Mouse (Mus musculus) midbrain, embryonic 12.5 days (tissue): ENCODE data around the gene Xkr7. TPM values are rescaled to one million over a fixed set of nuclear protein-coding genes. Genes with fewer than 3 reads are reported as not detected.

ENCODE experiments used
- ATAC-seq: fragments of 200-750 bp; cut with Nextera tagmentation; 2 replicates; pipeline ENCODE4 v1.8.0; 2017; ENCODE audit warnings: low read depth, moderate TSS enrichment, moderate library complexity; ENCODE audit not compliant: low FRiP score
- H3K27ac ChIP-seq: fragments of 300-500 bp; sonication (generic); replicated peaks from 2 replicates; pipeline ENCODE4 v1.5.1; 2016; ENCODE audit warnings: mild to moderate bottlenecking
- H3K27me3 ChIP-seq: fragments of 300-500 bp; sonication (generic); 2 replicates; pipeline ENCODE4 v1.6.1; 2016; ENCODE audit warnings: mild to moderate bottlenecking
- H3K36me3 ChIP-seq: fragments of 300-500 bp; sonication (generic); 2 replicates; pipeline ENCODE4 v1.6.1; 2016
- H3K4me1 ChIP-seq: fragments of 300-500 bp; sonication (generic); 2 replicates; pipeline ENCODE4 v1.6.1; 2016
- H3K4me2 ChIP-seq: fragments of 300-500 bp; sonication (generic); replicated peaks from 2 replicates; pipeline ENCODE4 v1.6.1; 2016; ENCODE audit warnings: mild to moderate bottlenecking, moderate library complexity
- H3K4me3 ChIP-seq: fragments of 300-500 bp; sonication (generic); 2 replicates; pipeline ENCODE4 v1.5.1; 2016; ENCODE audit warnings: mild to moderate bottlenecking
- H3K9ac ChIP-seq: fragments of 300-500 bp; sonication (generic); replicated peaks from 2 replicates; pipeline ENCODE4 v1.6.1; 2016; ENCODE audit warnings: mild to moderate bottlenecking, moderate library complexity
- H3K9me3 ChIP-seq: fragments of 300-500 bp; sonication (generic); 2 replicates; pipeline ENCODE4 v1.6.1; 2016; ENCODE audit warnings: mild to moderate bottlenecking
- WGBS: fragments of 180-500 bp; shearing (Covaris S2); methylation state at CpG from one replicate; pipeline ENCODE4 v1.1.7; 2016; 5-methylcytosine and 5-hydroxymethylcytosine counted together
- polyA plus RNA-seq: library from polyadenylated mRNA; unstranded; fragments of >200 nt; fragmentation: Nextera tagmentation; extraction: Ambion mirVana; gene quantifications from 2 replicates; pipeline ENCODE4 v1.2.1, GENCODE M21; 2016

Gene Xkr7
- 0.97 and 1.5 TPM in 2 replicates for polyA plus RNA-seq

DNA sequence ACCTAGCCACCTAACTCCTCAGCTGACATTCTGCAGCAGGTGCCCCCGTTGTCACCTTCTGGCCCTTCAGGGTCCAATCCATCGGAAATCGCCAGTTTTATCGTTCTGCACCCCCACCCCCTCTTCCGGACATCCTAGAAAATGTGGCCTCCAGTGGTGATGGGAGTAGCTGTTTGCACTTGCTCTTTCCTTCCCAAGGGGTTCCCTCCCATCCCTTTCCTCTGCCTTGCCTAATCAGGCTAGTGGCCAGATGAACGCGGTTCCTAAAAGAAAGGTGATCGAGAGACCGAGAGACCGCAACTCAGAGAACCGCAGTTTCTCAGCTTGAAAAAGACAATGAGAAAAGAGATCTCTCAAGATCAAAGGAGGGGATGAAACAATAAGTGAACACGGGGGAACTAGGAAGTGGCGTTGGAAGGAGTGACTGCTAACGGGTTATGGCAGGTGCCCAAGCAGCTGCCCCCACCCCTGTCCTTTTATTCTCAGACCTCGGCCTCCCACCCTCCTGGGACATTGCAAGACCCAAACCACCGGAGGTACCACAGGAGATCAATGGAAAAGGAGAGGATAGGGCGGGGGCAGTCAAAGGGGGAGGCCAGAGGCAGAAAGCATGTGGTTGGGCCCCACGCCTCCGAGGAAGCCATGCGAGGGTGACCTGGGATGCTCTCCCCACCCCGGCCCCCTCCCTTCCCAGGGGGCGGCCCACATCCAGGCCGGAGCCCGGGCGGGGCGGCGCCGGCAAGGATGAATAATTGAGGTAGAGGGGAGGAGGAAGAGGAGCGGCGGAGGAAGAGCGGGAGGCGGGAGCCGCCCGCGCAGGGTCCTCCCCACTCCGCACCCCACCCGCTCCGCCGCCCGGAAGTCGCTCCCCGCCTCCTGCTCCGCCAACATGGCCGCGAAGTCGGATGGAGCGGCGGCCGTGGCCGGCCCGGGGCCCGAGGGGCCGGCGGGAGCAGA is at the start of gene Xkr7:
Gene Xkr7, plus strand, starts transcription at position 727 of the 957 bp plus-strand sequence.
- H3K27ac ChIP-seq = peak within 1 kb of the TSS; percentile 74
- H3K9ac ChIP-seq = peak within 1 kb of the TSS; percentile 66
- H3K36me3 ChIP-seq = no peaks in the 10 kb centered on the region
- peak within 1 kb of the TSS; percentile 69 for H3K4me3 ChIP-seq
- peaks cover 41% of the 10 kb centered on the region for H3K27me3 ChIP-seq
- peaks cover 16% of the 10 kb centered on the region; the same call in 1 of the 2 replicates for H3K4me1 ChIP-seq
- 2% methylated on average over 47 of the region's 54 CpGs for whole genome bisulfite sequencing
- ATAC-seq = peak; percentile 66
- H3K9me3 ChIP-seq = no peaks in the 10 kb centered on the region
- peak within 1 kb of the TSS; percentile 89 for H3K4me2 ChIP-seq

DNA sequence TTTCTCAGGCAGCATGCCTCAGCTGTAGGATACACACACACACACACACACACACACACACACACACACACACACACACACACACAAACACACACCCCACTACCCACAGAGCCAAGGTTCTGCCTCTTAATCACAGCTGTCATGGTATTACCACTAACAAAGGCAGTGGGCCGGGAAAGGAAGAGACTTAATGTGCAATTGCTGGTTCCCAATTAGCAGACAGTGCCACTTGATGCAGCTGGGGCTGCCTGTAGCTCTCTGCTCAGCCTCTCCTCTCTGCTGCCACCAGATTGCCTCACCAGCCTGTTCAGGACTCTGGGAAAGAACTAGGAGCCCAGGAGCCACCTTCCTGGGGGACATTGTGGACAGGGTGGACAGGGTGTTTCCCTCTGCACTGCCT is 46.1 kb upstream of the Xkr7 start:
- 0 out of 2 replicates have a peak, but pooled peaks have one; percentile 19 for ATAC-seq
- peaks cover 3% of the 10 kb centered on the region; the same call in 1 of the 2 replicates for H3K27me3 ChIP-seq
- H3K9me3 ChIP-seq = no peaks in the 10 kb centered on the region
- H3K36me3 ChIP-seq = no peaks in the 10 kb centered on the region
- peaks cover 7% of the 10 kb centered on the region; the same call in 1 of the 2 replicates for H3K4me1 ChIP-seq
- no peak overlapping the region for H3K27ac ChIP-seq
- no peak overlapping the region; the same call in 1 of the 2 replicates for H3K9ac ChIP-seq
- 36% methylated on average over 1 of the region's 1 CpGs for WGBS
- no peak overlapping the region for H3K4me2 ChIP-seq
- H3K4me3 ChIP-seq = no peak overlapping the region

DNA sequence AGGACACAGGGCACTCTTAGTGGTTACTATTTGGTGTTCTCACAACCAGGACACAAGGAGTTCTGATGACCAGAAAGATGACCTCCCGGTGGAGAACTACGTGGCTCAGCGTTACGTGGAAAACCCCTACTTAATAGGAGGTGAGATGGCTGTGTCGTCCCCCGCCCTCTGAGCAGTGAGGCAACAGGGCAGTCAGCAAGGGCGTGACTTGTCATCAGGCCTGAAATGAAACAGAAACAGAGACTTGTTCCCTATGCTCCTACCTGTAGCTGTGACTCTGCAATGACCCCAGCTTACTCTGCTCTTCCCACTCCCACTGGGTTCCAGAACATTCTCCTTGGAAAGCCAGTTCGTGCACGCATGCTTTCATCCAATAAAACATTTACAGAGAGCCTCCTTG is 40.1 kb upstream of the Xkr7 start:
- ATAC-seq = no peak

DNA sequence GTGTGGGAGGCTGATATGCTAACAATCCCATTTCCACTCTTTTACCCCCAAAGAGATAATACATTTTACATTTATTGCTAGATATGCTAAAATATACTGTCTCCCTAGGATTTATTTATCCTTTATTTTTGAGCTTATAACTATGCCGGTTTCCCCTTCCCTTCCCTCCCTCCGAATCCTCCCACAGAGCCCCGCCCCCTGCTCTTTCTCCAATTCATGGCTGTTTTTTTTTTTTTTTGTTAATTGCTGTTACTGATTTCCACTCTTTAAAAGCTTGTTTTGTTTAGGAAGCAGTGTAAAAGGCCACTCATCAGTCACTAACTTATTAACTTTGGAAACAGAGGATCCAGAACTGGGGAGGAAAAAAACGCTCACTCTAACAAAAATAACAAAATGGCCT is 34.6 kb upstream of the Xkr7 start:
- ATAC-seq = no peak
- Histone ChIP-seq H3K36me3 (no peaks in the 10 kb centered on the region), H3K27me3 (peaks cover 4% of the 10 kb centered on the region; the same call in 1 of the 2 replicates), H3K27ac (no peak overlapping the region), H3K4me3 (no peak overlapping the region), H3K4me2 (no peak overlapping the region), H3K4me1 (no peaks in the 10 kb centered on the region), H3K9me3 (no peaks in the 10 kb centered on the region), H3K9ac (no peak overlapping the region)
- WGBS = 80% methylated on average over 4 of the region's 4 CpGs

More for the DNA sequence above, 40.1 kb upstream of the Xkr7 start:
- Histone ChIP-seq H3K27me3 (no peaks in the 10 kb centered on the region), H3K9ac (no peak overlapping the region), H3K36me3 (no peaks in the 10 kb centered on the region), H3K27ac (no peak overlapping the region), H3K4me1 (no peaks in the 10 kb centered on the region), H3K9me3 (no peaks in the 10 kb centered on the region), H3K4me2 (no peak overlapping the region), H3K4me3 (no peak overlapping the region)
- 97% methylated on average over 9 of the region's 9 CpGs for WGBS

DNA sequence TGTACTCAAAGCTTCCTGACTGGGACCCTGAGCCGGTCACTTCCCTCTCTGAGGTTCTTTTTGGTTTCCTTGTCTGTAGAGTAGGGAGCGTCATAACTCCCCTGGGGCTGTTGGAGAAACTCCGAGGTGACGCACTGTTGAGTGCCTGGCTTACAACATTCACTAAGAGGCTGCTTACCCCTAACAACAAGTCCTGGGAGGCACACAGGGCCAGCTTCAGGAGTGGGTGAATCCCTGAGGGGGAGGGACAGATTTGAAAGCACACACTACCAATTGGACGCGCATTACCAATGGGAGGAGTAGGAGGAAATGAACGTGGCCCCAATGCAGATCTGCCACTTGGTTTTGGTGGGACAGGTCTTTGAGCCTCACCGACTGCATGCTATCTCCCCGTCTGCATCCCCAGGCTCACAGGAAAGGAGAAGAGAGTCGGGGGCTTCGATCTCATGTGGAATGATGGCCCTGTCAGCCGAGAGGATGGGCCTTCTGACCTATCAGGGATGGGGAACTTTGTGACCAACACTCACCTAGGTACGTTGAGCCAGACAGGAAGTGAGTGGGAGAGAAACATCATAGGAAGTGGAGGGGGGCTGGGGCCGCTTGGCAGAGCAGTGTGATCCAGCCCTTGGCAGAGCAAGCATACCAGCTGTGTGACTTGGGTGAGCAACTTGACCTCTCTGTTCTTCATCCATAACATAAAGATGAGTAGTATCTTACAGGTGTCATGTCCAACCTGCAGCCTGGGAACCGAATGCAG is 29.0 kb upstream of the Xkr7 start:
- 83% methylated on average over 15 of the region's 15 CpGs for WGBS
- Histone ChIP-seq H3K4me3 (no peak overlapping the region), H3K27me3 (peaks cover 4% of the 10 kb centered on the region; the same call in 1 of the 2 replicates), H3K9me3 (no peaks in the 10 kb centered on the region), H3K4me1 (peaks cover 11% of the 10 kb centered on the region), H3K9ac (no peak overlapping the region), H3K27ac (no peak overlapping the region), H3K4me2 (no peak overlapping the region), H3K36me3 (peaks cover 12% of the 10 kb centered on the region)
- ATAC-seq = no peak

DNA sequence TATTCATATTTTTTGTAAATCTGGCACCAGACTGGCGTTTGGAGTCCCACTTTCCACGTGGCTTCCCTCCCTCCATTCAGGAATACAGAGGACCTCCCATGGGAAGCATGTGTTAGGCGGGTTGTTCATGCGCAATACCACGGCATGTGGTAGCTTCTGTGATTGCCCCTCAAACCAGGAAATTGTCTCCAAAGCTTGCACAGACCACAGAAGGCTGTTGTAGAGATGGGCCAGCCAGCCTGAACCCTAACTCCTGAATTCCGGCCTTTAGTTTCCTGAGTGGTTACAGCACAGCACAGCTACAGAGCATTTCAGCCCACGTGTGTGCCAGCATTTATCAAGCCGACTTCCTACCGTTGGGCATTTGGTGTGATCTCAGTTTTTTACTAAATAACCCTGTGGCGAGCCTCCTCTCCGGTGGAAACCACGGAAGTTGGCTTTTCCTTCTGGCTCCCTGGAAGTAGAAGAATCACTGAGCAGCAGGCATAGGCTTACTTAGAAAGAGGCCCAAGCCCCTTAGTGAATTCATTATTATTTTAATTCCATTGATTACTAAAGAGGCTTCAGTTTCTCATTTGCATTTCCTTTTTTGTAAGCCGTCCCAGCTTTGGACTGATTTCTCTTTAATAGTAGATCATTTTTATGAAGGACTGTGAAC is 27.8 kb upstream of the Xkr7 start:
- no peak overlapping the region for H3K4me3 ChIP-seq
- peak overlapping the region; percentile 15 for H3K27ac ChIP-seq
- 46% methylated on average over 13 of the region's 13 CpGs for WGBS
- 0 out of 2 replicates have a peak, but pooled peaks have one; percentile 27 for ATAC-seq
- H3K4me1 ChIP-seq = peaks cover 11% of the 10 kb centered on the region
- H3K4me2 ChIP-seq = no peak overlapping the region
- H3K9me3 ChIP-seq = no peaks in the 10 kb centered on the region
- no peaks in the 10 kb centered on the region for H3K27me3 ChIP-seq
- H3K36me3 ChIP-seq = peaks cover 23% of the 10 kb centered on the region
- no peak overlapping the region for H3K9ac ChIP-seq

DNA sequence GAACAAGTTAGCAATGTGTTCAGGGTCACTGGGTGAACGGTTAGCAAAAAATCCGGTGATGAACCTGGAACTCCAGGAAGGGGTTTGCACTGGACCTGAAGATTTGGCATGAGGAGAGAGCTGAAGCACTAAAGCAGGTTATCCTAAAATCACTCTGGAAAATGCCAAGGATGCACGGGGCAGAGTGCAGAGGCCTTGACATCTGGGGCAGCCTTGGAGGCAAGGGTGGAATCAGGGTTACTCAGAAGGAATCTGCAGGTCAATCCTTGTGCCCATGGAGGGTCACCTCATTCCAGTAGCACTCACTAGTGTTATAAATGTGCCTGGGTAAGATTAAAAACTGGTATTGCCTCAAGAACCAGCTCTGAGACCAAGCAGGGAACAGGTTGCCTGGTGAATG is 25.7 kb upstream of the Xkr7 start:
- peaks cover 44% of the 10 kb centered on the region for H3K36me3 ChIP-seq
- no peak overlapping the region for H3K4me2 ChIP-seq
- peaks cover 11% of the 10 kb centered on the region for H3K4me1 ChIP-seq
- H3K4me3 ChIP-seq = no peak overlapping the region
- ATAC-seq = no peak
- H3K27ac ChIP-seq = no peak overlapping the region
- H3K27me3 ChIP-seq = no peaks in the 10 kb centered on the region
- 87% methylated on average over 3 of the region's 3 CpGs for WGBS
- no peaks in the 10 kb centered on the region for H3K9me3 ChIP-seq
- H3K9ac ChIP-seq = no peak overlapping the region

DNA sequence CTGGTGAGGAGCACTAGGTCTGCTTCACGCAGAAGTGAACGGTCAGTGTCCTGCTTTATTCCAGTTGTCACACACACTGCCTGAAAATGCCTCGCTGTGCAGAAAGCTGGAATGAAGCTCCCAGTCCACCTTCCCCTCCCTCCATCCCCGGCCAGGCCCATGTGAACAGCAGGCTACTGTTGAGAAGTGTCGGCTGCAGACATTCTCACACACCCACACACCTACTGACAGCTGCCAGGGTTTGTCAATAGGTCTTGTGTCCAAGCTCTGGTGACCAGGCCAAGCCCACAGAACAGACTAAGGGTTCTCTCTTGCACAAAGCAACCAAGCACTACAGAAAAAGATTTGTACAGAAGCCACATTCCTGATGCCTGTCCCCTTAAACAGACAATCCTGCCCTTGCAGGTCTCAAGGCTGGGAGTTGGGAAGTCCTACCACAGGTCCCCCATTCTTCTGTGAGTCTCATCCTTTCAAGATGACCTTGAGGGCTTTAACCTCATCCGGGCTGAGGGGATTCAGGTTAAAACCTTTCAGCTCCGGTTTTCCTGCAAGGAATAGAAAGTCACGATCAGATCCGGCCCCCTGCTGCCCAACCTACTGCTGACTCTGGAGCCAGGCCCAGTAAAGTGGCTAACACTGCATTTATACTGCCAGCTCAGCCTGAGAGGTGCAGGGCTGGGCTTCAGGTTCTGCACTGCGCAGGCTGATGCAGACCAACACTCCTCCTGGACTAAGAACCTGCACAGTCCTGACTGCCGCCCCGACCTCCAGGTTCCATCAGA is 22.3 kb upstream of the Xkr7 start:
- Histone ChIP-seq H3K36me3 (peaks cover 70% of the 10 kb centered on the region), H3K4me3 (no peak overlapping the region), H3K27ac (no peak overlapping the region), H3K4me1 (peaks cover 10% of the 10 kb centered on the region), H3K9me3 (no peaks in the 10 kb centered on the region), H3K27me3 (no peaks in the 10 kb centered on the region), H3K4me2 (no peak overlapping the region), H3K9ac (no peak overlapping the region)
- 91% methylated on average over 12 of the region's 12 CpGs for WGBS
- no peak for ATAC-seq

DNA sequence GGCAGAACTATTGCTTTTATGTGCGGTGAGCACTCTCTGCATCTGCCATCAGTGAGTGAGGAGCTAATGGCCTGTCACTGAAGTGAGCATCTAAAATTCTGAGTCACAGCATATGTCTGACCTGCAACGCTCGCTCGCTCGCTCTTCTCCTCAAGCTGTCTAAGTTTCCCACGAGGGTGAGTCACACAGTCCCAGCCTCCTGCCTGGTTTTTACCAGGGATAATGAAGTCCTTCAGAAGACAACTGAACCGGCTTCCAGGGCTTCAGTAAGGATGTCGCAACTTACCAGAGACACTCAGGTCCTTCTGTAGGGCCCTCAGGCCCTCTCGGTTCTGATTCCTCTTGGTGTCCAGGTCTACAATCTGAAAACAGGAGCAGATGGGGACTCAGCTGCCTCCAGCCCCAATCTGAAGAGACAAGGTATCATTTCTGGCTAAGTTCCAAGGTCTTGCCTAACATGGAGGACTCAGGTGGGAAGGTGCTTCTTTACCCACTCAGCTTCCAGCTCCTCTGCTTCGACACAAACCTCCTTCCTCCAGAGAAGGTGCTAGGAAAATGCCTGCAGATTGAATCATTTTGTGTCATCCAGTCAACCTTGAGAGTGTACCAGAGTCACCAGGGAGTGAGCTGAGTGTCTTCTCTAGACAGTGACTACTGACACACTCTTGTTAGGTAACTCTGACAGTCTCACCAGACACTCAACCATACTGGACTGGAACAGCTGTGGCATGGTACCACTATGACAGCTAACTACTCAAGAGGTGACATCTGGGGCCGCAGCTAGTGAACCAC is 17.7 kb upstream of the Xkr7 start:
- no peaks in the 10 kb centered on the region for H3K9me3 ChIP-seq
- no peak overlapping the region for H3K27ac ChIP-seq
- peaks cover 20% of the 10 kb centered on the region for H3K4me1 ChIP-seq
- peak overlapping the region; percentile 90; the same call in 1 of the 2 replicates for H3K9ac ChIP-seq
- H3K36me3 ChIP-seq = peaks cover 46% of the 10 kb centered on the region
- H3K27me3 ChIP-seq = peaks cover 12% of the 10 kb centered on the region; the same call in 1 of the 2 replicates
- no peak for ATAC-seq
- peak overlapping the region; percentile 93 for H3K4me3 ChIP-seq
- peak overlapping the region; percentile 98 for H3K4me2 ChIP-seq
- WGBS = 94% methylated on average over 11 of the region's 11 CpGs

DNA sequence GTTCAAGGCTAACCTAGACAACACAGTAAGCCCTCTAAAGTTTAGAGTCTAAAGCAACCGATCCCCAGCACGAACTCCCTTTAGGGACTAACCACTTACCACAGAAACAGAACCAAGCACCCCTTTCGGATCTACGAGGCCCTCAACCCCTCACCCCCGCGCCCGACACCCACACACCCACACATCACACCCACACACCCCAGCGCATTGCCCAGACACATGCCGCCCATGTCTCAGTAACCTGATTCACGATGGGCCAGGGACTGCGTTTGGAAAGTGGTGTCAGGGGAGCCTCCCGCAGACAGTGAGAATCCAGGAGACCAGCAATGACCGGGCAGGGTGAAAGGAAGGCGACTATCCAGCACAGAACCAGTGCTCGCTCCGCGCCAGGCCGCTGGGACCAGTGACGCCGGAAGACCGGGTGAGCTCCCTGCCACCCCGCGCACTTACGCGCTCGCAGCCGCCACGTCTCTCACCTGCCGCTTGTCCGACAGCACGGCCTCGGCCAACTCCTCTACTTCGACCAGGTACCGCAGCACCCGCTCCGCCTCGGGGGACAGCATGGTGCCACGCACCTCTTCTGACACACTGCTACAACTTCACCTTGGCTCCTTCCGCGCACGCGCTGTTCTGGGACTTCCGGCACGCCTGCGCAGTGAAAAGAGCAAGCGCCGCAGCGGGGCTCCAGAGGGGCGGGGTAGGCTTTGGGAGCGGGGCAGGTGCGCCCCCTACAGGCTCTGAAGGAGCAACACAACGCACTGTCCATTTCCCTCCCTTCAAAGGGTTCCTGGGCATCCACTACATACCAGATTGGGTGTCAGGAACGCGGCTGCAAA is 16.7 kb upstream of the Xkr7 start, which contains the start of gene Pdrg1:
Gene Pdrg1, minus strand, starts transcription at position 670 of the 836 bp plus-strand sequence.
- peaks cover 20% of the 10 kb centered on the region for H3K4me1 ChIP-seq
- peak; percentile 94 for ATAC-seq
- WGBS = 1% methylated on average over 54 of the region's 54 CpGs
- peak within 1 kb of the TSS; percentile 98 for H3K4me2 ChIP-seq
- peak within 1 kb of the TSS; percentile 90 for H3K9ac ChIP-seq
- H3K27ac ChIP-seq = no peak within 1 kb of the TSS
- H3K36me3 ChIP-seq = peaks cover 35% of the 10 kb centered on the region
- peak within 1 kb of the TSS; percentile 93 for H3K4me3 ChIP-seq
- H3K27me3 ChIP-seq = peaks cover 18% of the 10 kb centered on the region; the same call in 1 of the 2 replicates
- no peaks in the 10 kb centered on the region for H3K9me3 ChIP-seq
